Mouse (Mus musculus) spleen, postnatal 36 days (tissue): ENCODE measurements around the gene Ksr2.

ENCODE experiments used
- DNase-seq, 2 experiments: peaks; one replicate each; pipeline ENCODE4 v3.0.0; 2022; ENCODE audit warnings: low spot score in 2 of 2, mixed read lengths in 1 of 2

Gene Ksr2

DNA sequence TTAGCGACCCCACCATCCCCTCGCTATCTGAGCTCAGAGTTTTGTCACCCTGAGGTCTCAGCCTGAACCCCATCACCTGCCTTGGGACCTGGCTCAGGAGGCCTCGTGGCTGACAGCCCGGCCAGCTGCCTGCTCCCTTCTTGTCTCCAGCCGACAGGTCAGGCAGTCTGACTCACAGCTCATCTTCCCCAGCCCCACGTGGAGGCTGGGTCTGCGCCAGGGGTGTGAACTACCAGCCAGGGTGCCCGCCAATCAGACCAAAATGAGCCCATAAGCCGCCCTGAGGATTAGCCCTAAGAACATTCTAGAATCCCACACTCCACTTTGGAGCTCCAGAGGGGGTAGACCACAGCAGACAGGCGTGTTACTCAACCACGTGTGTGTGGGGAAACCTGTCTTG lies 365.4 kb downstream of the Ksr2 start:
- DNase-seq: no peak

DNA sequence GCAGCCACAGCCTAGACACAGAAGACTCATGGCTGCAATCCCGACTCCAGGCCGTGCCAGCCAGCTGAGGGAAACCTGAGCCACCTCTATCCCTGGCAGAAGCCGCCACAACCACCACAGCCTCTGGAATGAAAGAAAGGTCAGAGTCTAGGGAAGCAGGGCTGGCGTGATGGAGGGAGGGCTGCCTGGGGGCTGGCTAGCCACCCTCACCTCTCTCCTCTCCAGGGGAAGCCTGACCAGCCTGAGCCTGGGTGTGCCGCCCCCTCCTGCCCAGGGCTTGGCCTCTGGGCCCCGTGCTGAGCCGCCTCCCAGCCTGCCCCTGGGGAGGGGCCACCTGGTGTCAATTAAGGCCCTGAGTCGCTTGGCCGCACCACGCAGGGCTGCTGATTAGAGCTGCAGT lies 366.9 kb downstream of the Ksr2 start, which contains the start of gene Nos1:
TSS of gene Nos1 (plus strand) at position 352 of the 400 bp plus-strand sequence.
- DNase-seq: no peak

DNA sequence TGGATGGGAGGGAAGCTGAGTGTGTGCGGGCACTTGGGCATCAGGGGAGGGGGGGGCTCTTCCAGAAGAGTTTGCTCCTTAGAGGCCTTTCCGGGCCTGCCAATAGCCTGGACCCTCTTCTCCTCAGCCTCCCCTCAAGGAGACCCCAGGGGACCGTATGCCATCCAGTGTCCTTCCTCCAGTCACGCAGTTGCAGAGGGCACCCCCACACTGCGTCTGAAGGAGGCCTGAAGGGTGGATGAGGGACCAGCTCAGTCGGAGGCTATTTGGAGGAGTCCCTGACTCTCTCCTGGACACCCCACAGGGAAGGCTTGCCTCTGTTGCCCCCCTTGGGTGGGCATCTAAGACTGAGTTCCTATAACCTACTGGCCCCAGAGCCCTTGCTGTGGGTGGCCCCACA lies 367.4 kb downstream of the Ksr2 start:
- DNase-seq: no peak

DNA sequence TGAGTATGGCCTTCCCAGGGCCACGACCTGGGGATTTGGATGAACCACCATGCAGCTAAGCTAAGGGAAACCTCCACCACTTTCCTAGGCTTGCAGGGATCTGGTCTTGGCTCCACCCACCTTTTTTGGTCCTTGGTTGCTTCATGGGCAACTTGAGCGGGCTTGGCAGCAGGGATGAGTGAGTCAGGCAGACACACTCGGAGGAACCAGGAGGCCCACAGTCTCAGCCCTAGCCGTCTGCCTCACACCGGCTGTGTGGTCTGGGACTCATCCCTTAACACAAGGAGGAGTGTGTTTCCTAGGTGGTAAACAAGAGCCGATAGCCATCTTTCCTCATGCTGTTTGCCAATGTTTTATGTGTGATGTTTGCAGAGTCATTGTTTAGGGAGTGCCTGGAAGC lies 376.3 kb downstream of the Ksr2 start:
- DNase-seq: no peak

DNA sequence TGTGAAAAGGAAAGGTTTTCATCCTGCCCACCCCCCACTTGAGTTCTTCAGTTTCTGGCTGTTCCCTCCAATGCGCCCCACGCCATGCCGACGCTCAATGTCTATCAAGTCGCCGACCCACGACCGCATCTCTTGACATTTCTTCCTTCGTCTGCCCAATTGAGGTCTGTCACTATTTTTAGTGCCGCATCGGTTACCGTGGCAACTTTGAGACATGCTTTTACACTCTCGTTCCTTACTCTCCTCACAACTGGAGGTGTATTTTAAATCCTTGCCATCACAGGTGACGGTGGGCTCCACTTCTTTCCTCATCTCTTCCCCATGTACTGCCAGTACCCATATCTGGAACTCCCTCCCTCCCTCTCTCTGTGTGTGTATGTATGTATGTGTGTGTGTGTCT lies 378.1 kb downstream of the Ksr2 start:
- DNase-seq: no peak

DNA sequence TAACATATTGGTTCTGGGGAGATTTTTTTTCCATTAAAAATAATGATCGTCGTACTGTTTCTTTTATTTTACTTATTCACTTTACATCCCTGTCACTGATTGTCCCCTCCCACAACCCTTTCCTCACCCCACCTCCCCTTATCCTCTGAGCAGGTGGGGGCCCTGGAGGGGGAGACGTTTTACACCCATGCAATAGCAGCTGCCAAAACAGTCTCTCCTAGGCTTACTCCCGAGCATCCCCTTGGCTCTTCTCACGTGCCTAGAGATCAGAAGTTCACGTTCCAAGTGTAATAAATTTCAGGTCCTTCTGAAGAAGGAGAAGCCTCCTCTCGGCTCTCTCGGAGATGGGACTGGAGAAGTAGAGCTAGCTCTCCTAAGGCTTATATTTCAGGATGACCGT lies 387.0 kb downstream of the Ksr2 start:
- DNase-seq: no peak

DNA sequence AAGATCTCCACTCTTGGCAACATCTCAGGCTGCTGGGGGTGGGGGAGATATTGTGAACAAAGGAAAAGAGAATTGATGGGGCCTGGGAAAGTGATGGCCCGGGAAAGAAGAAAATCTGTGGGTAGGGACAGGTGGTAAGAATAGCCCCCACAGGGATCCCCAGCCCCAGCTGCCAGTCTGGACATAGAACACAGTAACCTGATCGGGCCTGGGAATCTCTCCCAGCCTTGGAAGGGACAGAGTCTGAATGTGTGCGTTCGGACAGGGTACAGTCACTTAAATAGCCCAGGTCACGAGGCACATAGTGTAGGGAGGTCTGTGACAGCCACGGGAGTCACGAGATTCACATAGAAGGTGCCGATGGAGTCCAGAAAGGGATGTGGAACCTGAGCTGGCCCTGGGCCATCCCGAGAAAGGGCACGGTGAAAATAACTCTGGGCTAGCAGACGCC lies 388.3 kb downstream of the Ksr2 start:
- no peak for DNase-seq

DNA sequence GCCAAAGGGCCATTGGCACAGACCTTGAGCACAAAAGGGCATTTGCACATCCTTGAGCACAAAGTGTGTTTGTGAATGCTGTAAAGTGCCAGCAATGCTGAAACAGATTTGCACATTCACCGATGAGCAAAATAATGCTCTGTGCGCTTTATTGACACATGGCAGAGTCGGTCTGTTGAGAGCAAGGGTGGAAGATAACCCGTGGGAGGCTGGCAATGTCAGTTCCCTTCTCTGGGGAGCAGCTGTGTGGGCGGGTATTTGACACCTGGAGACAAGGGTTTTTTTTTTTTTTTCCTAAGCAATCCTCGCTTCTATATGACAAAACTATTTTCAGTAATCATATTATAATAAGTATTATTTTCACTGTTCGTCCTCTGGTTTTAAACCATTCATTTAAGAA lies 389.8 kb downstream of the Ksr2 start:
- no peak for DNase-seq

DNA sequence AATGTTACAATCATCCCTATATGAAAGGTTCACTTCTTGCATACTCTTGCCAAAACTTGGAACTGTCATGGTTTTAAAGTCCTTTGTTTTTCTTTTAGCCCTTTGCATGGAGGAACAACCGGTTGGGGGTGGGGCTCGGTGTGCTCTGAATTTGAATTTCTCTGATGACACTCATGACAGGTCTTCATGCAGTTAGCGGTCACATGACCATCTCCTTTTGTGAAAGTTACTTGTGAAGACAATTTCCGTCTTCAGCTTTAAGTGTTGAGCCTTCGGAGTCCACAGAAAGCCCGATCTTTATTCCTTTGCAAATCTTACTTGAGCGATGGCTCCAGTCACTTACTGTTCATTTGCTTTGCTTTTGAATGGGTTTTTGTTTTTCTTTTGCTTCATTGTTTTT lies 397.1 kb downstream of the Ksr2 start:
- no peak for DNase-seq

DNA sequence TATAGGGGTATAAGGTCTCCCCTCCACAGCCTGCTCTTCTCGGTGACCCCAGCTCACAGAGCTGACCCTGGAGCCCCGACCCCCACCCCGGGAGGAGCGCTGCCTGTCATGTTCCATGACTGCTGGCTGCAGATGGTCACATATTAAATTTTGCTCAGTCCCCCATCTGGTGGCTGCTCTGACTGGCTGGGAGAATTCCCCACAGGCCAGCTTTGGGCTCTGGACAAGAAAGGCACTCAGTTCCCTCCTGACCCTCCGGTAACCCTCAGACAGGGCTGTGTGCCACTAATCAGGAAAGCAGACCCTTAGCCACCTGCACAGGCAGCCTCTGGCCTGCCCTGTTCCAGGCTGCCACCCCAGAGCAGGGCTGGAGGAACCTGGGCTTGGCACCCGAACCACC lies 405.0 kb downstream of the Ksr2 start:
- DNase-seq: no peak

DNA sequence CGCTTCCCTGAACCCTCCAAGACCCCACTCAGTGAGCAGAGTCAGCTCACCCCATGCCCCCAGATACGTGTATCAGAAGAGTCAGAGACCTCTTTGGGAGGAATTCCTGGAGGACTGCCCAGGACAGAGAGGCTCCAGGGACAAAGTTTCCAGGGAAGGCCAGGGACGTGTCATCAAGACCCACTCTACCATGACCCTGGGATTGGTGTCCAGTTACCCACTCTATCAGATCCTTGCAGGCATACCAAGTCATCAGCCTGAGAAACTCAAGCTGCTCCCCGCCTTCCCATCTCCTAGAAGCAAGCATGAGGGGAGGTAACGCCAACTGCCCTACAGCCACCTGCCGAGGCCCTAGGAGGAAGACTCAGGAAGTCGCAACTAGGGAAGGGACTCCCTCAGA lies 406.6 kb downstream of the Ksr2 start:
- no peak for DNase-seq

DNA sequence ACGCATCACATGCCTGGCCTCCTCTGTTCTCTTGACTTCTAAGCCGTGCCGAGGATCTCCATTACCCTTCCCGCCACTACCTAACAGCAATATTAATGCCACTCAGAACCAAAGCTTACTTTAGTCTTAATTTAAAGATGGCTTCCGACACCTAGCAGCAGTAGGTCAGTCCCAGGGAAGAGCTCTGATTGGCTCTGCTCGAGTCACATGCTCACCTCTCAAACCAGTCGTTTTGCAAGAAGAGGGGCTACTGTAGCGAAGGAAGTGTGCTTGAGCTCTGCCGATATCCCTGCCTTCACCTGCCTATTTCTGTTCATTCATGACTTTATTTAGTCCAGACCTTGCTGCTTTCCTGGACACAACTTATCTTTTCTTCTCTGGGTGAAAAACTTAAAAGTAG lies 410.0 kb downstream of the Ksr2 start:
- DNase-seq: no peak

DNA sequence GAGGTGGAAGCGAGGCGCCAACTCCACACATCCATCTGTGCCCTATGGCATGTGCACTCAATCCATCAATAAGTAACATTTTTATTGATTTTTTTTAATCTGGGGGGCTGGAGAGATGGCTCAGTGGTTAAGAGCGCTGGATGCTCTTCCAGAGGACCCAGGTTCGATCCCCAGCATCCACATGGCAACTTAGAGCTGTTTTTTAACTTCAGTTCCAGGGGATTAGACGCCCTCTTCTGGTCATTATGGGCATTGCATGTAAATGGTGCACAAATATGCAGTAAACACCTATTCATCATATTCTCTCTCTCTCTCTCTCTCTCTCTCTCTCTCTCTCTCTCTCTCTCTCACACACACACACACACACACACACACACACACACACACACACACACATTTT lies 410.7 kb downstream of the Ksr2 start:
- no peak for DNase-seq
